Comparison of ENCODE assay signal across 9 mouse cellular contexts in the genomic region with DNA sequence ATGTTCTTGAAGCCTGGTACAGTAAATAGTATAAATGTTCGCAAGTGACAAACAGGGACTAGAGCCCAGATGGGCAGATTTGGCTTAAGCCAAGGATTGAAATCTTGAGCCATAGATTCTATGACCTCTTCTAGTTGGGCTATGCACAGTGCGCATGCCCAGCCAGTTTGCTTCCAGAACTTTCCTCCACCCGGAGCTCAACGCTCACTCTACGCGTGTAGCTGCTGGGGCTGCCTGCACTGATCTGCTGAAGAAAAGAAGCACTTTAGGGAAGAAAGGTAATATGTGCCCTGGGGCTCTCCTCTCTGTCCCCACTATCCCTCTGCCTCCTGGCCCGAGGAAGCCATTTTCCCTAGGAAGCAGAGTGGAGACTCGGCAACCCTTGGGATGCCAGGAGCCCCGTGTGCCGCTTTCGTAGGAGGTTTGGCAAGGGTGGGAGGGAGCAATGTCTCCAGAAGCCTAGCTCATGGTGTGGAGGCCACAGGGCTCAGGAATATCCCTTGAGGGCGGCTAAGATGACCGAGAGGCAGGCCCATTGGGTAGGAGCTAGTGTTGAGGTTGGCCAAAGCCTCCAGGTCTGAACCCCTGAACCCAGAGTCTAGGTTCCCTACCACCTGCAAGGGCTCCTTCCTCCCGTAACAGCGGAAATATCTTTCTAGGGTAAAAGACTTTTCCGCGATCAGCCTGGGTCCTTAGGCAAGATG. TPM values are rescaled to one million over a fixed set of nuclear protein-coding genes. Genes with fewer than 3 reads are reported as not detected.
DNase-seq lines count a peak whose midpoint lies in the region; ATAC-seq and TF ChIP-seq lines count a peak whose summit lies in the region.
"Had no signal": no experiment of that assay in that cellular context is flagged by ENCODE, and none has a peak within 500 bp of the region (broad histone marks: within the 10 kb centered on the region; RNA-seq: fewer than 3 reads in every experiment).

A gene (plus strand): TSS at position 193 of the 704 bp plus-strand sequence.

- intact Hi-C loops in heart, adult 2 months (cut with DNase I) = loop anchor here (2.0 kb wide), 1 partner anchor 17 kb away; no protein-coding TSS in a partner anchor
- intact Hi-C loops in left cerebral cortex, postnatal 36 days (cut with DNase I) = no loop called here

- no peak for TF ChIP-seq POLR2A in liver, adult 2 months (IDR thresholded peaks at IDR 0.05; ENCODE audit: extremely low read depth, insufficient read depth, low read length)
- no peak for TF ChIP-seq POLR2A in bone marrow macrophage, adult 2 months (IDR thresholded peaks at IDR 0.05; ENCODE audit: borderline replicate concordance, low read depth, low read length)
- TF ChIP-seq POLR2A in heart, adult 2 months (IDR thresholded peaks at IDR 0.05; ENCODE audit: insufficient read depth, low read depth, low read length) = no peak

- WGBS in liver, adult 2 months = 88% methylated on average over 17 of the region's 17 CpGs
- 88% methylated on average over 17 of the region's 17 CpGs for WGBS in liver, embryonic 11.5 days
- 70% methylated on average over 17 of the region's 17 CpGs for WGBS in heart, adult 2 months
- 85% methylated on average over 17 of the region's 17 CpGs for WGBS in liver, postnatal 0 days (ENCODE audit: insufficient replicate concordance)

- no peak for DNase-seq in liver, adult 2 months (ENCODE audit: extremely low read depth, low read depth, low spot score)
- no peak for DNase-seq in liver, embryonic 11.5 days (ENCODE audit: low spot score)
- DNase-seq in heart, adult 2 months = peak; percentile 18 to 34
- no peak for DNase-seq in liver, postnatal 0 days
- DNase-seq in layer of hippocampus, adult 8-10 months (ENCODE audit: low spot score in 2 of 2) = no peak
- no peak for DNase-seq in left cerebral cortex, postnatal 36 days (ENCODE audit: low spot score in 2 of 2)
- no peak for DNase-seq in ovary, postnatal 10 days (ENCODE audit: low spot score)

- H3K27me3 ChIP-seq in liver, adult 2 months (ENCODE audit: control insufficient read depth, insufficient read depth, low read length) = no peaks in the 10 kb centered on the region
- no peaks in the 10 kb centered on the region for H3K27me3 ChIP-seq in liver, embryonic 11.5 days (replicated peaks; ENCODE audit: control insufficient read depth, insufficient read depth, low read length)
- no peaks in the 10 kb centered on the region for H3K27me3 ChIP-seq in heart, adult 2 months (ENCODE audit: control insufficient read depth, insufficient read depth, low read length)
- H3K27me3 ChIP-seq in liver, postnatal 0 days (ENCODE audit: insufficient read depth, low read length) = no peaks in the 10 kb centered on the region
- H3K27me3 ChIP-seq: neural tube, embryonic 12.5 days had no signal

- no peak for TF ChIP-seq EP300 in heart, adult 2 months (IDR thresholded peaks at IDR 0.05; ENCODE audit: insufficient read depth, low read depth, low read length)
- no peak for TF ChIP-seq EP300 in liver, postnatal 0 days (IDR thresholded peaks at IDR 0.05; ENCODE audit: low read depth)

- H3K36me3 ChIP-seq in liver, adult 2 months (ENCODE audit: control insufficient read depth, insufficient read depth, low read length) = no peaks in the 10 kb centered on the region
- H3K36me3 ChIP-seq in liver, embryonic 11.5 days (ENCODE audit: control insufficient read depth, insufficient read depth, low read length) = no peaks in the 10 kb centered on the region
- H3K36me3 ChIP-seq in heart, adult 2 months (ENCODE audit: control insufficient read depth, insufficient read depth, low read length) = no peaks in the 10 kb centered on the region
- no peaks in the 10 kb centered on the region for H3K36me3 ChIP-seq in liver, postnatal 0 days (replicated peaks; ENCODE audit: insufficient read depth, low read length)
- H3K36me3 ChIP-seq: neural tube, embryonic 12.5 days had no signal

- H3K4me1 ChIP-seq in liver, adult 2 months (ENCODE audit: control insufficient read depth, insufficient read depth, low read length) = peaks cover 14% of the 10 kb centered on the region
- no peaks in the 10 kb centered on the region for H3K4me1 ChIP-seq in liver, embryonic 11.5 days (replicated peaks; ENCODE audit: control insufficient read depth, insufficient read depth, low read length)
- peaks cover 14% of the 10 kb centered on the region for H3K4me1 ChIP-seq in bone marrow macrophage, adult 2 months (ENCODE audit: control insufficient read depth, insufficient read depth, low read length)
- H3K4me1 ChIP-seq in heart, adult 2 months (ENCODE audit: control insufficient read depth, insufficient read depth, low read length) = peaks cover 3% of the 10 kb centered on the region; the same call in 1 of the 2 replicates
- peaks cover 5% of the 10 kb centered on the region; the same call in 1 of the 2 replicates for H3K4me1 ChIP-seq in liver, postnatal 0 days (ENCODE audit: insufficient read depth)
- H3K4me1 ChIP-seq: neural tube, embryonic 12.5 days had no signal

- ATAC-seq in liver, embryonic 11.5 days (replicated peaks; ENCODE audit: low FRiP score) = no peak
- no peak for ATAC-seq in liver, postnatal 0 days

- no peaks in the 10 kb centered on the region for H3K79me2 ChIP-seq in liver, adult 2 months (ENCODE audit: control insufficient read depth, insufficient read depth, low read length)
- H3K79me2 ChIP-seq in heart, adult 2 months (replicated peaks; ENCODE audit: control insufficient read depth, insufficient read depth, low read length) = no peaks in the 10 kb centered on the region

- H3K9me3 ChIP-seq in liver, embryonic 11.5 days (ENCODE audit: control insufficient read depth, low read length) = no peaks in the 10 kb centered on the region
- no peaks in the 10 kb centered on the region for H3K9me3 ChIP-seq in liver, postnatal 0 days (ENCODE audit: low read length)
- H3K9me3 ChIP-seq: neural tube, embryonic 12.5 days had no signal

- H3K4me2 ChIP-seq in liver, embryonic 11.5 days = no peak within 1 kb of the TSS
- peak within 1 kb of the TSS; percentile 47 for H3K4me2 ChIP-seq in liver, postnatal 0 days (ENCODE audit: low read depth, low read length)
- H3K4me2 ChIP-seq: neural tube, embryonic 12.5 days had no signal

- H3K4me3 ChIP-seq in liver, adult 2 months (ENCODE audit: insufficient read depth, low read depth, low read length) = peak within 1 kb of the TSS; percentile 38
- H3K4me3 ChIP-seq in liver, embryonic 11.5 days (ENCODE audit: low read depth, low read length) = no peak within 1 kb of the TSS
- peak within 1 kb of the TSS; percentile 51 for H3K4me3 ChIP-seq in bone marrow macrophage, adult 2 months (ENCODE audit: insufficient read depth, low read length)
- peak within 1 kb of the TSS; percentile 51 for H3K4me3 ChIP-seq in heart, adult 2 months
- no peak within 1 kb of the TSS for H3K4me3 ChIP-seq in liver, postnatal 0 days (ENCODE audit: low read depth, low read length)
- H3K4me3 ChIP-seq: neural tube, embryonic 12.5 days had no signal

- peak within 1 kb of the TSS; percentile 75 for H3K27ac ChIP-seq in liver, adult 2 months (replicated peaks; ENCODE audit: insufficient read depth, low read depth, low read length)
- H3K27ac ChIP-seq in liver, embryonic 11.5 days (ENCODE audit: low read depth, low read length) = no peak within 1 kb of the TSS
- peak within 1 kb of the TSS; percentile 78 for H3K27ac ChIP-seq in bone marrow macrophage, adult 2 months (ENCODE audit: insufficient read depth, low read depth, low read length)
- peak within 1 kb of the TSS; percentile 84 for H3K27ac ChIP-seq in heart, adult 2 months
- peak within 1 kb of the TSS; percentile 62 for H3K27ac ChIP-seq in liver, postnatal 0 days (ENCODE audit: low read depth)
- H3K27ac ChIP-seq: neural tube, embryonic 12.5 days had no signal

- TF ChIP-seq CTCF in liver, adult 2 months (IDR thresholded peaks at IDR 0.05; ENCODE audit: low read depth, low read length) = no peak
- no peak for TF ChIP-seq CTCF in bone marrow macrophage, adult 2 months (IDR thresholded peaks at IDR 0.05; ENCODE audit: low read depth, low read length)
- TF ChIP-seq CTCF in heart, adult 2 months (IDR thresholded peaks at IDR 0.05) = no peak
- no peak for TF ChIP-seq CTCF in liver, postnatal 0 days (IDR thresholded peaks at IDR 0.05; ENCODE audit: low read depth)

- H3K9ac ChIP-seq in liver, adult 2 months (ENCODE audit: low read depth, low read length) = 0 out of 2 replicates have a peak within 1 kb of the TSS, but pooled peaks have one; percentile 12
- no peak within 1 kb of the TSS for H3K9ac ChIP-seq in liver, embryonic 11.5 days (ENCODE audit: low read depth, low read length)
- peak within 1 kb of the TSS; percentile 11 for H3K9ac ChIP-seq in heart, adult 2 months (ENCODE audit: low read depth, low read length)
- H3K9ac ChIP-seq in liver, postnatal 0 days (replicated peaks) = no peak within 1 kb of the TSS
- H3K9ac ChIP-seq: neural tube, embryonic 12.5 days had no signal

RNA-seq across cellular contexts. Expression of the gene that starts here (rescaled TPM):
- 8.5 and 8.6 TPM in 2 replicates for total RNA-seq in liver, adult 2 months (2014; rRNA removed)
- 1.7 and 1.8 TPM in 2 replicates for polyA plus RNA-seq in liver, adult 2 months (2012; rRNA removed)
- polyA plus RNA-seq in liver, embryonic 11.5 days (2014; fragmentation: Nextera tagmentation; extraction: Ambion mirVana) = 1.1 and 1.8 TPM in 2 replicates
- polyA plus RNA-seq in bone marrow macrophage, adult 2 months (2012; ENCODE audit: insufficient read depth, insufficient read length, missing spikeins) = not detected in 2 replicates
- total RNA-seq in heart, adult 2 months (2021) = 100 to 1,000 TPM; 622 to 797 TPM
- polyA plus RNA-seq in heart, adult 2 months (2012; rRNA removed) = 268 and 420 TPM in 2 replicates
- 2.3 and 4.0 TPM in 2 replicates for polyA plus RNA-seq in liver, postnatal 0 days (2015; fragmentation: Nextera tagmentation; extraction: Ambion mirVana)
- total RNA-seq in layer of hippocampus, adult 8-10 months (2022) = 1 to 10 TPM; 3.4 to 7.5 (median 5.8) TPM
- total RNA-seq in left cerebral cortex, postnatal 36 days (2021) = 1 to 10 TPM; 3.6 to 5.9 TPM

Comparison
In these comparisons a context has a peak if more than half of its experiments do, and no peak if none do; other contexts are left out.
1. RNA of the gene that starts here (total RNA-seq): 622 to 797 TPM in heart, adult 2 months; 8.5 to 8.6 TPM in liver, adult 2 months, 3.4 to 7.5 TPM in layer of hippocampus, adult 8-10 months and 3.6 to 5.9 TPM in left cerebral cortex, postnatal 36 days; every median in the first group is over 10 times any median in the second.
2. RNA of the gene that starts here (polyA plus RNA-seq): 268 to 420 TPM in heart, adult 2 months; 2.3 to 4.0 TPM in liver, postnatal 0 days, 1.7 to 1.8 TPM in liver, adult 2 months, 1.1 to 1.8 TPM in liver, embryonic 11.5 days and not detected in bone marrow macrophage, adult 2 months; every median in the first group is over 10 times any median in the second.
3. H3K4me3 ChIP-seq: peak in liver, adult 2 months (single experiment), bone marrow macrophage, adult 2 months (single experiment) and heart, adult 2 months (single experiment); none in liver, embryonic 11.5 days (single experiment) and liver, postnatal 0 days (single experiment).
4. H3K9ac ChIP-seq: peak in liver, adult 2 months (single experiment) and heart, adult 2 months (single experiment); none in liver, embryonic 11.5 days (single experiment) and liver, postnatal 0 days (single experiment).
5. DNase-seq: peak in heart, adult 2 months (2 of 2); none in liver, adult 2 months (single experiment), liver, embryonic 11.5 days (single experiment), liver, postnatal 0 days (single experiment), layer of hippocampus, adult 8-10 months (0 of 2), left cerebral cortex, postnatal 36 days (0 of 2) and ovary, postnatal 10 days (single experiment).